13 mouse cellular contexts compared by ENCODE assay signal in the genomic region with DNA sequence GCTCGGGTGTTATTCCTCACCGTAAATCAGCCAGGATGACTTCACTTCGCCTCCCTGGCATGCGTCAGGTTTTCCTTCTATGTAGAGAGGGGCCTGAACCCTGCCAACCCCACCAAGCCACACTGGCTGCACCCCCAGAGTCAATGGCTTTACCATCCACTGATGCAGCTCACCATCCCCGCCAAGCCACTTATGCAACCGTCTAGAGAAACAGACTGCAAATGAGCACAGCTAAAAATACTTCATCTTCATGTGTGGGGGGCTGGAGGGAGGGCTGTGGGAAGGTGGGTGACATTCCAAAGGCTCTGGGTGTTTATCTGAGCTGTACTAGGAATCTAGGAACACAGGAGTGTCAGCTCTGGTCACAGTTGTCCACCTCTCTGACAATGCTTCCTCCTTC. TPM values are rescaled to one million over a fixed set of nuclear protein-coding genes. Genes with fewer than 3 reads are reported as not detected.
DNase-seq lines count a peak whose midpoint lies in the region; ATAC-seq and TF ChIP-seq lines count a peak whose summit lies in the region.
"Had no signal": no experiment of that assay in that cellular context is flagged by ENCODE, and none has a peak within 500 bp of the region (broad histone marks: within the 10 kb centered on the region; RNA-seq: fewer than 3 reads in every experiment).

No protein-coding gene starts in this region.

- DNase-seq in heart, postnatal 10 days: no peak
- DNase-seq in frontal cortex, adult 2 months (ENCODE audit: extremely low spot score in 1 of 2, low spot score in 1 of 2): peak; percentile 49 to 72
- DNase-seq in layer of hippocampus, adult 9-11 months: peak; percentile 57
- peak; percentile 80 for DNase-seq in right cerebral cortex, adult 18-20 months
- DNase-seq in lung, postnatal 25 days (ENCODE audit: low spot score): no peak
- no peak for DNase-seq in lung, adult 2 months
- DNase-seq: kidney, postnatal 25 days; midbrain, embryonic 14.5 days; retina, postnatal 1 day had no signal

- H3K27ac ChIP-seq in heart, embryonic 12.5 days (ENCODE audit: poor library complexity, severe bottlenecking): peak overlapping the region; percentile 38; the same call in 1 of the 2 replicates
- H3K27ac ChIP-seq: liver, embryonic 12.5 days; neural tube, embryonic 12.5 days had no signal

- intact Hi-C loops in heart, postnatal 10 days (cut with DNase I): no loop called here

- TF ChIP-seq CTCF in lung, adult 2 months (IDR thresholded peaks at IDR 0.05; ENCODE audit: insufficient read depth, low read length): no peak

- H3K9me3 ChIP-seq in heart, embryonic 12.5 days (replicated peaks): no peaks in the 10 kb centered on the region
- H3K9me3 ChIP-seq: liver, embryonic 12.5 days; neural tube, embryonic 12.5 days had no signal

- no peak overlapping the region for H3K4me3 ChIP-seq in heart, embryonic 12.5 days
- H3K4me3 ChIP-seq in lung, adult 2 months (replicated peaks; ENCODE audit: extremely low read depth, low read depth, low read length): no peak overlapping the region
- H3K4me3 ChIP-seq: liver, embryonic 12.5 days; neural tube, embryonic 12.5 days had no signal

- no peak for ATAC-seq in heart, embryonic 12.5 days (ENCODE audit: insufficient number of reproducible peaks, low FRiP score)
- no peak for ATAC-seq in inflammation-experienced regulatory T-cells, adult 6 months
- ATAC-seq: liver, embryonic 12.5 days had no signal

- H3K9ac ChIP-seq in heart, embryonic 12.5 days: no peak overlapping the region
- H3K9ac ChIP-seq: liver, embryonic 12.5 days; neural tube, embryonic 12.5 days had no signal

- no peaks in the 10 kb centered on the region for H3K36me3 ChIP-seq in heart, embryonic 12.5 days
- H3K36me3 ChIP-seq: liver, embryonic 12.5 days; neural tube, embryonic 12.5 days had no signal

- peaks cover 18% of the 10 kb centered on the region for H3K4me1 ChIP-seq in heart, embryonic 12.5 days (replicated peaks)
- no peaks in the 10 kb centered on the region for H3K4me1 ChIP-seq in lung, adult 2 months (ENCODE audit: control insufficient read depth, insufficient read depth, low read length)
- H3K4me1 ChIP-seq: liver, embryonic 12.5 days had no signal

- no peaks in the 10 kb centered on the region for H3K27me3 ChIP-seq in heart, embryonic 12.5 days (replicated peaks)
- H3K27me3 ChIP-seq: liver, embryonic 12.5 days; neural tube, embryonic 12.5 days had no signal

- 59% methylated on average over 6 of the region's 6 CpGs for WGBS in heart, embryonic 12.5 days
- 69% methylated on average over 6 of the region's 6 CpGs for WGBS in lung, adult 2 months

- TF ChIP-seq POLR2A in lung, adult 2 months (IDR thresholded peaks at IDR 0.05; ENCODE audit: borderline replicate concordance, extremely low read depth, low read depth, low read length): no peak

- H3K4me2 ChIP-seq in heart, embryonic 12.5 days: no peak overlapping the region
- H3K4me2 ChIP-seq: liver, embryonic 12.5 days; neural tube, embryonic 12.5 days had no signal

RNA-seq across cellular contexts. Expression of a gene that starts 45.2 kb away (rescaled TPM):
- polyA plus RNA-seq in heart, embryonic 12.5 days (2016; fragmentation: Nextera tagmentation; extraction: Ambion mirVana): 0.71 and 1.00 TPM in 2 replicates
- 1 to 10 TPM; 1.4 to 1.5 TPM for total RNA-seq in heart, postnatal 10 days (2021)
- 0.76 and 0.90 TPM in 2 replicates for polyA plus RNA-seq in frontal cortex, adult 2 months (2012; rRNA removed)
- polyA plus RNA-seq in lung, adult 2 months (2012; rRNA removed): 0.70 and 1.1 TPM in 2 replicates
- polyA plus RNA-seq in inflammation-experienced regulatory T-cells, adult 6 months (2017; shearing (Covaris generic)): under 1 TPM; 0.09 to 0.13 (median 0.11) TPM

Comparison
In these comparisons a context has a peak if more than half of its experiments do, and no peak if none do; other contexts are left out.
1. DNase-seq: peak in frontal cortex, adult 2 months (2 of 2), layer of hippocampus, adult 9-11 months (single experiment) and right cerebral cortex, adult 18-20 months (single experiment); none in heart, postnatal 10 days (0 of 2), lung, postnatal 25 days (single experiment) and lung, adult 2 months (single experiment).